Mouse (Mus musculus): ENCODE measurements around the gene Lamb3. TPM values are rescaled to one million over a fixed set of nuclear protein-coding genes. Genes with fewer than 3 reads are reported as not detected.

Gene Lamb3
- polyA plus RNA-seq, 1 experiment: 4.6 TPM

- DNase-seq (ENCODE audit: low read depth in 1 of 2, low spot score in 2 of 2): no peak
- Histone ChIP-seq H3K4me1 (ENCODE audit: control insufficient read depth, insufficient read depth, insufficient read length) (no peaks in the 10 kb centered on the region; the same call in 1 of the 2 replicates), H3K4me3 (ENCODE audit: extremely low read depth, insufficient read depth, insufficient read length) (no peak overlapping the region), H3K27ac (ENCODE audit: insufficient read depth, low read length) (no peak overlapping the region), H3K27me3 (ENCODE audit: control insufficient read depth, insufficient read depth, low read length) (no peaks in the 10 kb centered on the region), H3K36me3 (ENCODE audit: control insufficient read depth, insufficient read depth, low read length) (no peaks in the 10 kb centered on the region)
- TF ChIP-seq CTCF (IDR thresholded peaks at IDR 0.05; ENCODE audit: extremely low read depth, insufficient read depth, insufficient read length, insufficient replicate concordance) (no peak), POLR2A (IDR thresholded peaks at IDR 0.05; ENCODE audit: low read depth, low read length) (no peak)
- WGBS: 77% methylated on average over 8 of the region's 8 CpGs
Measured at GRCm38 (mm10) chr1:193255032-193255431, 47.5 kb downstream of the Lamb3 start.

GRCm38 (mm10) chr1:193255488-193256288 lies 48.2 kb downstream of the Lamb3 start:
- peak in 1 of 2 experiments; percentile 74 for DNase-seq (ENCODE audit: low read depth in 1 of 2, low spot score in 2 of 2)
- Histone ChIP-seq H3K27me3 (ENCODE audit: control insufficient read depth, insufficient read depth, low read length) (no peaks in the 10 kb centered on the region), H3K36me3 (ENCODE audit: control insufficient read depth, insufficient read depth, low read length) (no peaks in the 10 kb centered on the region), H3K27ac (ENCODE audit: insufficient read depth, low read length) (no peak overlapping the region), H3K4me3 (ENCODE audit: extremely low read depth, insufficient read depth, insufficient read length) (no peak overlapping the region), H3K4me1 (ENCODE audit: control insufficient read depth, insufficient read depth, insufficient read length) (no peaks in the 10 kb centered on the region; the same call in 1 of the 2 replicates)
- TF ChIP-seq POLR2A (IDR thresholded peaks at IDR 0.05; ENCODE audit: low read depth, low read length): no peak
- peak; percentile 20; the same call in 1 of the 2 replicates for TF ChIP-seq CTCF (IDR thresholded peaks at IDR 0.05; ENCODE audit: extremely low read depth, insufficient read depth, insufficient read length, insufficient replicate concordance)
- 27% methylated on average over 3 of the region's 3 CpGs for WGBS

DNA sequence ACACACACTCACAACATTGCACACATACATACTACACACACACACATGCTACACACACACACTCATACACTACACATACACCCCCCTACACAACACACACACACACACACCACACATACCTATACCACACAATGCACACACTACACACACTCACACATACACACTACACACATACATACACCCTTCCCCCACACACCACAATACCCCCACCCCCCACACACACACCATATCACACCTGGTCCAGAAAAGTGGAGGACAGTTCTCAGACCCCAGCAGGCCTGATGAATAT lies 48.7 kb downstream of the Lamb3 start:
- TF ChIP-seq CTCF (IDR thresholded peaks at IDR 0.05; ENCODE audit: extremely low read depth, insufficient read depth, insufficient read length, insufficient replicate concordance): no peak
- no peak for TF ChIP-seq POLR2A (IDR thresholded peaks at IDR 0.05; ENCODE audit: low read depth, low read length)
- Histone ChIP-seq H3K4me1 (ENCODE audit: control insufficient read depth, insufficient read depth, insufficient read length) (no peaks in the 10 kb centered on the region; the same call in 1 of the 2 replicates), H3K27ac (ENCODE audit: insufficient read depth, low read length) (no peak overlapping the region), H3K27me3 (ENCODE audit: control insufficient read depth, insufficient read depth, low read length) (no peaks in the 10 kb centered on the region), H3K4me3 (ENCODE audit: extremely low read depth, insufficient read depth, insufficient read length) (no peak overlapping the region), H3K36me3 (ENCODE audit: control insufficient read depth, insufficient read depth, low read length) (no peaks in the 10 kb centered on the region)
- no peak for DNase-seq (ENCODE audit: low read depth in 1 of 2, low spot score in 2 of 2)

DNA sequence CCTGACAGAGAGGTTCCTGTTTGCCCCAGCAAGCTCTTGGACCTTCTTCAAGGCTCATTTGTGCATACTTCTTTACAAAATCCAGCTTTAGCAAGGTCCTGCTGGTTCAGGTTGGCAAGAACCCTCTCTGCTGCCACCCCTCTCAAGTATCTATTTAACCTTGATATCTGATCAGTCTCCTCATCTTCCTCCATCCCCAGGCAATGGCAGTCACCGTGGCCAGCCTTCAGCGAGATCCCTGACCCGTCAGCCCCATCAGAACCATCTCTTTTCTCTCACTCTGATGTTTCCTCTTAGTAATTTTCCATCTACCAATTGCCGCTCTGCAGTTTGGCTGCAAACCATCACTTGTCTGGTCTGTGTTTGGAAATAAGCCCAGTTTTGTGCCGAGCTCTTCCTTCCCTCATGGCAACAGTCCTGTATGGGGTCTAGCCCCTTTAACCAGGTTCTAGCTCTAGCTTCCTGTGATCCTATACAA lies 49.2 kb downstream of the Lamb3 start:
- DNase-seq (ENCODE audit: low read depth in 1 of 2, low spot score in 2 of 2): no peak
- TF ChIP-seq CTCF (IDR thresholded peaks at IDR 0.05; ENCODE audit: extremely low read depth, insufficient read depth, insufficient read length, insufficient replicate concordance) (no peak), POLR2A (IDR thresholded peaks at IDR 0.05; ENCODE audit: low read depth, low read length) (no peak)
- WGBS: 49% methylated on average over 5 of the region's 5 CpGs
- no peaks in the 10 kb centered on the region for H3K4me1 ChIP-seq (ENCODE audit: control insufficient read depth, insufficient read depth, insufficient read length)
- H3K4me3 ChIP-seq (ENCODE audit: extremely low read depth, insufficient read depth, insufficient read length): no peak overlapping the region
- no peaks in the 10 kb centered on the region for H3K36me3 ChIP-seq (ENCODE audit: control insufficient read depth, insufficient read depth, low read length)
- H3K27me3 ChIP-seq (ENCODE audit: control insufficient read depth, insufficient read depth, low read length): no peaks in the 10 kb centered on the region
- H3K27ac ChIP-seq (ENCODE audit: insufficient read depth, low read length): no peak overlapping the region

DNA sequence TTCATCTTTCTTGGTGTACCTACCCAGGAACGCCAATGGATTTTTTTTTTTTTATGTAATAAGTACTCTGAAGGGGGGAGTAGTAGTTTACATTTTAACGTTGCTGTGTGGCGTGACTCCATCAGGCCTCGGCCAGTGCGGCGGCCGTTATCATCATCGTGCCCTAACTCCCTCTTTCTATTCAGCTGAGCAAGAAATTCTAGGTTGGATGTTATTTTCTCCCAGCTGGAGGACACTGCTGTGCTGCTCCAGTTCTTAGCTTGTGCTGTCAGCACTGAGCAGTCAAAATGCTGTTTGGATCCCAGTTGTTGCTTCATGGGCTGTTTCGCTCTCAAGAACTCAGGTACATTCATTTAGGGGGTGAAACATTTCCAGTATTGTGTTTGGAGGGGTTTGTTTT lies 52.1 kb downstream of the Lamb3 start:
- TF ChIP-seq CTCF (IDR thresholded peaks at IDR 0.05; ENCODE audit: extremely low read depth, insufficient read depth, insufficient read length, insufficient replicate concordance) (no peak), POLR2A (IDR thresholded peaks at IDR 0.05; ENCODE audit: low read depth, low read length) (no peak)
- Histone ChIP-seq H3K4me3 (ENCODE audit: extremely low read depth, insufficient read depth, insufficient read length) (no peak overlapping the region), H3K36me3 (ENCODE audit: control insufficient read depth, insufficient read depth, low read length) (no peaks in the 10 kb centered on the region), H3K27ac (ENCODE audit: insufficient read depth, low read length) (no peak overlapping the region), H3K27me3 (ENCODE audit: control insufficient read depth, insufficient read depth, low read length) (no peaks in the 10 kb centered on the region), H3K4me1 (ENCODE audit: control insufficient read depth, insufficient read depth, insufficient read length) (peaks cover 5% of the 10 kb centered on the region; the same call in 1 of the 2 replicates)
- WGBS: 93% methylated on average over 9 of the region's 9 CpGs
- DNase-seq (ENCODE audit: low read depth in 1 of 2, low spot score in 2 of 2): no peak

- WGBS: 61% methylated on average over 7 of the region's 7 CpGs
- peak overlapping the region; percentile 40 for H3K27ac ChIP-seq (ENCODE audit: insufficient read depth, low read length)
- no peak for TF ChIP-seq POLR2A (IDR thresholded peaks at IDR 0.05; ENCODE audit: low read depth, low read length)
- no peak for TF ChIP-seq CTCF (IDR thresholded peaks at IDR 0.05; ENCODE audit: extremely low read depth, insufficient read depth, insufficient read length, insufficient replicate concordance)
Measured at GRCm38 (mm10) chr1:193261897-193262548, 54.5 kb downstream of the Lamb3 start.

More at GRCm38 (mm10) chr1:193261897-193262548, 54.5 kb downstream of the Lamb3 start:
- Histone ChIP-seq H3K36me3 (ENCODE audit: control insufficient read depth, insufficient read depth, low read length) (no peaks in the 10 kb centered on the region), H3K4me1 (ENCODE audit: control insufficient read depth, insufficient read depth, insufficient read length) (peaks cover 5% of the 10 kb centered on the region; the same call in 1 of the 2 replicates), H3K27me3 (ENCODE audit: control insufficient read depth, insufficient read depth, low read length) (no peaks in the 10 kb centered on the region), H3K4me3 (ENCODE audit: extremely low read depth, insufficient read depth, insufficient read length) (no peak overlapping the region)
- no peak for DNase-seq (ENCODE audit: low read depth in 1 of 2, low spot score in 2 of 2)

Data from spleen, adult 2 months (tissue).